Mouse (Mus musculus) liver (tissue): ENCODE data around the gene F11.

ENCODE experiments used
- DNase-seq: peaks from one replicate; pipeline ENCODE4 v3.0.0-alpha.2; 2020; ENCODE audit warnings: mixed read lengths

F11 gene

DNA sequence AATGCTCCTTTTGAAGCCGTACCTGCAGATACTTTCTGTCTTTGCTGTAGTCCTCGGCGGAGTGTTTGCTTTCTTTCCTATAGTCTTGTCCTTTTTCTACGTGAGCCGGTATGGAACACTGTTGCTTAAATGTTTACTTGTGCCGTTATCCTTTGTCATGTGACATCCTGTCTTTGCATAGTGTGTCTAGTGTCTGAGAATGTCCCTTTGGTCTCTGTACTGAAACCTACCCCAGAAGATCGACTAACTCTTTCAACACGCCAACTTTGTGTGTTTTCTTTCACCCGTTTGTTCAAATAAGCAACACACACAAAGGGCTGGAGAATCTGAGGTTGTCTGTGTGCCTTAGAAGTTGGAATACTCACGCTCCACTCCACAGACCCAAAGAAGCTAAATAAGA lies at the start of gene F11:
Gene F11, minus strand, starts transcription at position 112 of the 400 bp plus-strand sequence.
- DNase-seq = no peak

DNA sequence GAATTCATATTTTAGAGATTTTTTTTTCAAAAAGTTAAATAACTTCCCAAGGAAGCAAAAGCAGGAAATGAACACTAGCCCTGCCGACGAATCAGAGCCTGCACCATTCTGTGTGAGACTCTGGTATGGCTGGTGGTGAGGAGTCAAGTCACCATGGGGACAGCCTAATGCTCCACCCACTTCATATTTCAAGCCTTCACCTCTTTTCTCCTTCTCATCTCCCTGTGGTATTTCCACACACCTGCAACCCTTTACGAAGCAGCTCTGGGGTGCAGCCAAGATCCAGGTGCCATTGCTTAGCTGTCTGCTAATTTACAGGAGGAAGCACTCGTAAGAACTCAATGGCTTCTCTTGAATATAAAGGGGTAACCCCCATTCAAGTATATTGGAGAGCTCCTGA lies 49.1 kb upstream of the F11 start:
- no peak for DNase-seq

DNA sequence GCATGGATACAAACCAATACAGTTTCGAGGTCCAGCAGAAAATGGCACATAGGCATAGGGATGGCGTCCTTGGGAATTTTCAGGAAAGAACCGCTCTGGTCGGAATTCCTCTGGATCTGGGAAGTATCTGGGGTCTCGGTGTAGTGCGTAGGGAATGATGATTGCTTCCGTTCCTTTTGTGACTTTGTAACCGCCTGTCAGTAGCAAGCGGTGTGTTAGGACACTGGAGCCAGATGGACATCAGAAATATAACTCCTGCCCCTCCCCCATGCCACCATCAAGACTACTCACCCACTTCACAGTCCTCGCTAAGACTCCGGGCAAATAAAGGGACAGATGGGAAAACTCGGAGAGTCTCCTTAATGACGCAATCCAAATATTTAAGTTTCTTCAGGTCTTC lies 46.5 kb upstream of the F11 start, which contains the start of gene Gm45753:
Gene Gm45753, minus strand, starts transcription at position 101 of the 400 bp plus-strand sequence.
- DNase-seq = no peak

DNA sequence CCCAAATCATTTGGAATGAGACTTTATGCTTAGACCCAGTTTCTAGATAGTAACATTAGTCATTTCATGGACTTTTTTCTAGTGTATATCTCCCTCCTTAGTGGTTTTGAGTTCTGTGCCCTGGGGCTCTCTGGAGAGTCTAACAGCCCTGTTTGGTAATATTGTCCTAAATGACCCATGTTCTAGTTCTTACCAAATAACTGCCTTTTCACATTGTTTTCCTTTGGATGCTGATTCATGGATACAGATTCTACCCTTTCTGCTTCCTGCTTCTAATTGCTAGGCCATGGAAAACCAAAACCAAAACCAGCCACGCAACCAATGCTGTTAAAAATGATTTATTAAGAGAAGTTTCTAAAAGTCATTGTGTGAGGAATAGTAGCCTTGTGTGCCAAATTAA lies 43.6 kb upstream of the F11 start:
- DNase-seq = no peak

DNA sequence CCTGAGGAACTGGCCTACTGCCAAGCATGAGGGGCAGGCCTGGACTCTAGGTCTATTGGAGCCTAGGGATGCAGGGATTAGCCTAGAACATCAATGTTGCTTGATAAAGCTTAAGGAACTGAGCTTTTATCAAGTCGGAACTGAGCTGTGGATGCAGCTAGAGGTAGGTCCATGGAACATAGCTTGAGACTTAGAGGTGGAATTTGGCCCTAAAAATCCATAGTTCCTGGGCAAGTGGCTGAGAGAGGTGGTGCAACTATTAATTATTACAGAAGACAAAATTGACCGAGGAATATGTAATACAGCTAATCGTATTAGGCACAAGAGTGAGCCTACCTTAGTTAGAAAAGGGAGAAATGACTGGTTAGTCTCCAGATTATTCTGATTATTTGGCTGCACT lies 42.5 kb upstream of the F11 start:
- no peak for DNase-seq

DNA sequence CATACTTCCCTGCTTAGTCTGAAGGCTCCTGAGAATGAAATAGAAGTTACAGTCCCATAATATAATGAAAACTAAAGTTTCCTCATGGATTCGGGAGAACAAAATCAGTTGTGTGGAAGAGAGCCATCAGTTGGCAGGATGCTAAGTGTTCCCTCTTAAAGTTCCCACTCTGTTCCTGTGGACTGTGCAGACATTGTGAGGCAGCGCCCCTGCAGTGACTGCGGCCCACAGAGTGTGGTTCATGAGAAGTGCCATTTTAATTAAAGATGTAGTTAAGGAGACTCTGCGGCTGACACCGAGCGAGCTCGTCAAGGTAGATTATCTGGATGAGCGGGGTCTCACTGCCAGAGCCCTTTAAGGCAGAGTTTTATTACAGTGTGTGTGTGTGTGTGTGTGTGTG lies 40.6 kb upstream of the F11 start:
- DNase-seq = no peak

DNA sequence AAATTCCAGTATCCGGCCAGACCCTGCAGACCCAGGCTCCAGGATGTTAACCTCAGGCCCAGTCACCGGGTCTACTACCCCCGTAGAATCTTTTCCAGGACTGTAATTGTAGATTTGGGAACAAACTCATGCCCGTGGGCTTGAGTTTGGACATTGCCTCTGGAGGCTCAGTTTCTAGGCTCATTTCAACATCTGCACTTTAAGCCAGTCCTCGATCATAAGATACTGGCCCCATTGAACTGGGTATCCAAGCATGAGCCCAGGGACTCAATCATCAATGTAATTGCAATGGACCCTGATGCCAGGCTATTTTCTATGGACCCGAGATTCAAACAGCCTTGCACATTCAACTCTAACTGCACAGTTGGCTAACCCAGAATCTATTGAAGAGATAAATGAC lies 33.4 kb upstream of the F11 start:
- DNase-seq = no peak

GRCm38 (mm10) chr8:45294687-45295086 lies 32.9 kb upstream of the F11 start, which contains the start of gene Klkb1:
Klkb1 (minus strand) TSS chr8:45294859.
- no peak for DNase-seq

- DNase-seq = no peak
Observed at GRCm38 (mm10) chr8:45291790-45292189, 30.0 kb upstream of the F11 start.

DNA sequence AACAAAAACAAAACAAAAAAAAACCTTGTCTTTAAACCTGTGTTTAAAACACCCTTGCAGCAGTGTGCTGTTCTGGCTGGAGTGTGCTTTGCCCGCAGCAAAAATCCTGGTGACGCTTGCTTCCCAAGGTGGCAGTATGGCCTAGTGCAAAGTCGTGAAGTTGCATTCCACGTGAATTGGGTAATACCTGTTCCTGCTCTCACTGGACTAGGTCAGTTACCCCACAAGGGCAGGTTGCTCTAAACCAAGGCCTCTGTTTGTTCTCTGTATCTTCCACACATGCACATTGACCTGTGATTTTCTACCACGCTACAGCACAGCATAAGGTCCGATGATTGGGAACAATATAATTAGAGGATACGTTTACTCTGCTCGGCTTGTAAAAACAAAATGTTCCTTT lies 19.8 kb upstream of the F11 start:
- peak; percentile 6 for DNase-seq

DNA sequence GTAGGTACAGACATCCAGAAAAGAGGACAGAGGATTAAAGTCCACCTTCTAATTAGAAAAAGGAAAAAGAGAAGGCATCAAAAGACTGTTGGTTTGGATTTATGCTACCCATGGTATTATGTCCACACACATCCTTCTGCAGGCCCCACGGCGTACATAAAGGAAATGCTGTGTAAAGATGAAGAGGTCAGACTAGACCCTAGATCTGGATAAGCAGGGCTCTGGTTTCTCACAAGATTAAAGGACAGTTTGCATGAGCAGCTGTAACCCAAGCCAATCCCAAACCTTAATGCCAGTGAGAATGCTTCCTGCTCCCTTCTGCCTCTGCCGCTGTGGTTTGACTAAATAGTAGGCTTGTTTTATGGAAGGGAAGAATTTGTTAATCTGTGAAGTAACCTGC lies 15.6 kb upstream of the F11 start:
- DNase-seq = no peak

DNA sequence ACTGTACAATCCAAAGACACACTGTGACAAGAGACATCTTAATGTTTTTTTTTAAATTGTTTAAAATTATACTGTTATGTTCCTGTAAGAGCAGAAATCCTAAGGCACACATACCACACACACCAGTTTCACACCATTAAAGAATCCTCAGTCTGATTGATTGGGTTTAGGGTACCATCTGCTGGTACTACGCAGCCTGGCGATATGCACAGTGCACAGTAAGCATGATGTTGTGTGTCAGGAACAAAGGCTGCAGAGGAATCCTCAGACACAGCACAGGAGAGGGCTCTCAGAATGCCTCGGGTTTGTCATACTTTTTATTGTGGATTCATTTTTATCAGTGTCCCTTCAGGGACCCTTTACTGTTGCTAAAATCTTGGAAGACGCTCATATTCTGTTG lies 12.5 kb upstream of the F11 start:
- no peak for DNase-seq

DNA sequence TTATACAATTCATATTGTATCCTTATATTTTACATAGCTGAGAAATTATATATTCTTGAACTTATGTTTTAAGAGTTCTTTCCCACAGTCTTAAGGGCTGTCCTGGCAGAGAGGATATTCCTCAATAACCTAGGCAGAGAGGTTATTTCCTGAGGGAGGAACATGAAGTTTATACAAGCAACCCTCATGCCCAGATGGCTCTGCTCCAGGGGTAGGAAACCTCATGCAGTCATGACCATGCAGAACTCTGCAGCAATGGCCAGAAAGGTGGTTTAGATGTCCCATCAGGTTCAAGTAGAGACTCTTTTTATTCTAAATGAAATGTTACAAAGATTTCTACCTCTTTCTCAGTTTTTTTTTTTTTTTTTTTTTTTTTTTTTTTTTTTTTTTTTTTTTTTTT lies 7.2 kb upstream of the F11 start:
- DNase-seq = no peak

- no peak for DNase-seq
Observed at GRCm38 (mm10) chr8:45268485-45268884, 6.7 kb upstream of the F11 start.

DNA sequence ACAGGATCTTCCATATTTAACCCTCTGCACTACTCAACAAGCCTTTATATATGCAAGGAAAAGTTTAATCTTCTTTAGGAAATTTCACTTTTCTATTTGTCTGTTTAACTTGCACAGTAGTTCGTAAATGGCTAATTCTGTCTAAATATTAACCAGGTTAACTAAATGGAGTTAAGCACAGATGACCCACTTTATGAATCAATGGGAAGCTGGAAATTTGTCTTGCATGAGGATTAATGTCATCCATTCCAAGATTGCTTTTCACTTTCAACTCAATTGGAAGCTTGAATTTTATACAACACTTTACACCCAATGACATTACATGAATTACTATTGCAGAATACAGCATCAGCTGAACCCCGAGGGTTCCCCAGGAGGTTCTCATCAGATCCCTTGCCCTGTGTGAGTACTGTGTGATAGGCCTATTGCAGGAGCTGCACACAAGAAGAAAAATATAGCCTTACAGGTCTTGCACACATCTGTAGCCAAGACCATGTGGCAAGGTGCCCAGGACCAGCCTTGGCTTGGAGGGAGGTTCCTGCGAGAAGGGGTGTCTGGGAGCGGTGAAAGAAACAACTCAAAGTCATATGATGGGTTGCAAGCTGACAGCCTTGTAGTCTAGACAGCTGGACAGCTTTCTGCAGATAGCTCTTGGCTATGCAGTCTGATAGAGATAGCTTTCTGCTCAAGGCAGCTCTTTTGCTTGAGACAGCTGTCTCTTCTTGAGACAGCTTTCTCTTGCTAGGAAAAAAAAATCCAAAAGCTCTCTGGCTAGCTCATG lies 6.0 kb upstream of the F11 start:
- no peak for DNase-seq

- no peak for DNase-seq
Observed at GRCm38 (mm10) chr8:45266993-45267392, 5.2 kb upstream of the F11 start.

DNA sequence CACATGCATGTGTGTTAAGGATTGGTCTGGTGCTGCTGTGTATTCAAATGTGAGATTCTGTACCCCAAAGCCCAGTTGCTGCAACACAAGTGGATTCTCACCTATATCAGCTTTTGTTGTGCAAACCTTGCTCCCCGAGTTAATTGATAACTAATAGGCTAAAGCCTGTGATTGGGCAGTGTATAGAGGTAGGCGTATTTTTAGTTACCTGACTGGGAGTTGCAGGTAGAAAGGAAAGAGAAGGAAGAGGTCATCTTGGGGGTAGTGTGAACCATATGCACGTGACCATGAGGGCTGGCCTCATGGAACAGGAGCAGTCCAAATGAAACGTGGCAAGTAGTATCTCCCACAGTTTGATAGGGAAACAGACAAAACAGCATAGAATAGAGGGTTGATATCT lies 3.1 kb upstream of the F11 start:
- DNase-seq = no peak

DNA sequence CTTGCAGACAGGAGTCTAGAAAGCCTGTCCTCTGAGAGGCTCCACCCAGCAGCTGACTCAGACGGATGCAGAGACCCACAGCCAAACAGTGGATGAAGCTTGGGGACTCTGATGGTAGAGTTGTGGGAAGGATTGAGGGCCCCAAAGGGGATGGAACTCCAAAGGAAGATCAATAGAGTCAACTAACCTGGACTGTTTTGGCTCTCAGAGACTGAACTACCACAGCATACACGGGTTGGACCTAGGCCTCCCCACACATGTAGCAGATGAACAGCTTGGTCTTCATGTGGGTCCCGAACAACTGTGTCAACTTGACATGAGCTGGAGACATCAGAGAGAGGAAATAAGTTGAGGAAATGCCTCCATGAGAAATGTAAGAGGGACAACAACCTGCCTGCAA lies 1.0 kb upstream of the F11 start:
- no peak for DNase-seq

DNA sequence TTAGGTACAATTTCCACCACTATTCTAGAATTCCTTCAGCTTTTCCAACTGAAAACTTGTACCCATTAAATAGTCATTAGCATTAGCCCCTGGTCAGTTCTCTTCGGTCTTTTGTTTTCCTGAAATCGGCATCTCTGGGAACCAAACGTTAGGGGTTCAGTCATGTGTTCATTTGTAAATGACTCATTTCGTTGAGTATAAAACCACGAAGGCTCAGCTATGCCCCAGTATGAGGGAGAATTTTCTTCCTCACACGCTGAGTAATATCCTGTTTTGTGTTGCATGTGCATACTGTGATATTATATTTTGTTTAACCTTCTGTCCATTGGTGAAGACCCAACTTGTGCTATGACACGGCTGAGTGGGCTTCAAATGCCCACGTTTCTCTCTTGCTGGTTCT lies 3.4 kb downstream of the F11 start:
- DNase-seq = no peak

DNA sequence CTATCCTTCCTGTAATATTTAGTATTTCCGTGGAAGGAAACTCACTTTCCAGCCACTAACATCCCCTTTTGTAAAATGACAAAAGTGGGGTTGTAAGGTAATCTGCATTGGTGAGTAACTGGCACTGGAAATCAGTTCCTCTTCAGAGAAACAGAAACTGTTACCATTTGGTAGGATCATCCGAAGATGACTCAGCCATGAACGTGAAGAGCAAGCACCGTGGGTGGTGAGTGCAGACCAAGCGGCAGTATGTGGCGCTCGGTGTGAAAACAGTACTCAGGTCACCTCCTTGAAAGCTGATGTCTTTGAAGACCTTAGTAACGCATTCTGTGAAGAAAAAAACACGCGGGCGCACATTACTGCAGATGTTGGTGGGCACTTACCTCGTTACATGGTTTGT lies 6.8 kb downstream of the F11 start:
- no peak for DNase-seq

GRCm38 (mm10) chr8:45254194-45254842 lies 7.5 kb downstream of the F11 start:
- DNase-seq = no peak

- no peak for DNase-seq
Observed at GRCm38 (mm10) chr8:45253586-45253985, 8.2 kb downstream of the F11 start.

GRCm38 (mm10) chr8:45253111-45253510 lies 8.7 kb downstream of the F11 start:
- DNase-seq = no peak

DNA sequence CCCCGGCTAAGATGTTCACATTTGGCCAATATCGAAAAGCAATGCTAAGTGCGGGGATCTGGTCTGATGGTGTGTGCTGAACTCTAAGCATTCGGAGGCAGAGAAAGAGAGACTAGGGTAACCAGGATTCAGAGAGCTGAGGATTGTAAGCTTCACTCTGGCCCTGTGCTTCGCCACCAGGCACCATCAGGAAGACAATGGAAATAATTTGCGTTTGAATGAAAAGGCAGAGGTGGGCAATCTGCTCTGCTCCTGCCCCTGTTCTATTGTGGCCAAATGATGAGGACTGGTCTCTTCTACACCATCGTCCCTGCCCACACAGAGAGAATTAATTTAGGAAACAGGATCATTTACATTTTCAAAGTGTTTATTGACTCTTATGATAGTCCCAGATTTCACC lies 15.5 kb downstream of the F11 start:
- no peak for DNase-seq

- no peak for DNase-seq
Observed at GRCm38 (mm10) chr8:45239363-45239762, 22.5 kb downstream of the F11 start.
